7 mouse cellular contexts compared by ENCODE assay signal in genomic region chr11:24049226-24050031, GRCm38 (mm10). TPM values are rescaled to one million over a fixed set of nuclear protein-coding genes. Genes with fewer than 3 reads are reported as not detected.
A peak's percentile ranks its signal among the peaks of the same experiment; 100 is the strongest.
DNase-seq lines count a peak whose midpoint lies in the region; ATAC-seq lines count a peak whose summit lies in the region.

No protein-coding gene starts in this region.

- peak overlapping the region; percentile 58 for H3K4me3 ChIP-seq in limb, embryonic 10.5 days
- peak overlapping the region; percentile 47 for H3K4me3 ChIP-seq in midbrain, embryonic 13.5 days (replicated peaks)

- peak overlapping the region; percentile 94 for H3K27ac ChIP-seq in limb, embryonic 10.5 days
- H3K27ac ChIP-seq in midbrain, embryonic 13.5 days = peak overlapping the region; percentile 61; the same call in 1 of the 2 replicates

- H3K9ac ChIP-seq in midbrain, embryonic 13.5 days (replicated peaks) = peak overlapping the region; percentile 70

- ATAC-seq in midbrain, embryonic 13.5 days = peak; percentile 93

- WGBS in limb, embryonic 10.5 days = 7% methylated on average over 28 of the region's 28 CpGs
- WGBS in midbrain, embryonic 13.5 days = 5% methylated on average over 28 of the region's 28 CpGs

- H3K36me3 ChIP-seq in limb, embryonic 10.5 days = no peaks in the 10 kb centered on the region
- no peaks in the 10 kb centered on the region for H3K36me3 ChIP-seq in midbrain, embryonic 13.5 days

- peaks cover 31% of the 10 kb centered on the region for H3K27me3 ChIP-seq in limb, embryonic 10.5 days (ENCODE audit: low read depth, poor library complexity, severe bottlenecking)
- 0 out of 2 replicates have a peak, but pooled peaks cover 8% of the 10 kb centered on the region for H3K27me3 ChIP-seq in midbrain, embryonic 13.5 days

- peaks cover 18% of the 10 kb centered on the region for H3K4me1 ChIP-seq in limb, embryonic 10.5 days
- H3K4me1 ChIP-seq in midbrain, embryonic 13.5 days (replicated peaks) = peaks cover 13% of the 10 kb centered on the region

- peak overlapping the region; percentile 59 for H3K4me2 ChIP-seq in midbrain, embryonic 13.5 days (replicated peaks)

- peak; percentile 43 for DNase-seq in adrenal gland, adult 8-10 months
- peak; percentile 73 for DNase-seq in embryo, embryonic 11.5 days (ENCODE audit: low read depth, low spot score)
- peak; percentile 63 to 75 for DNase-seq in gastrocnemius, postnatal 4 days (ENCODE audit: low spot score in 2 of 2)
- peak; percentile 29 for DNase-seq in kidney, adult 11 months
- DNase-seq in limb, embryonic 10.5 days (ENCODE audit: low spot score) = peak; percentile 96
- DNase-seq in spleen, adult 12 weeks (ENCODE audit: low spot score) = peak; percentile 68

- no peaks in the 10 kb centered on the region for H3K9me3 ChIP-seq in limb, embryonic 10.5 days (replicated peaks)
- H3K9me3 ChIP-seq in midbrain, embryonic 13.5 days = no peaks in the 10 kb centered on the region

RNA-seq across cellular contexts. Expression of gene A830031A19Rik, which starts 25.4 kb away (rescaled TPM):
- not detected for total RNA-seq in adrenal gland, adult 8-10 months (2022)
- total RNA-seq in gastrocnemius, postnatal 4 days (2021) = not detected
- not detected in 2 replicates for polyA plus RNA-seq in limb, embryonic 10.5 days (2016; fragmentation: Nextera tagmentation; extraction: Ambion mirVana)
- polyA plus RNA-seq in midbrain, embryonic 13.5 days (2015; fragmentation: Nextera tagmentation; extraction: Ambion mirVana) = not detected in 2 replicates

RNA-seq across cellular contexts. Expression of gene Bcl11a, which starts 28.4 kb away (rescaled TPM):
- total RNA-seq in adrenal gland, adult 8-10 months (2022) = 1 to 10 TPM; 4.3 to 8.6 (median 5.7) TPM
- under 1 TPM; 0.67 to 0.83 TPM for total RNA-seq in gastrocnemius, postnatal 4 days (2021)
- 41.4 and 75.0 TPM in 2 replicates for polyA plus RNA-seq in limb, embryonic 10.5 days (2016; fragmentation: Nextera tagmentation; extraction: Ambion mirVana)
- 97.6 and 102 TPM in 2 replicates for polyA plus RNA-seq in midbrain, embryonic 13.5 days (2015; fragmentation: Nextera tagmentation; extraction: Ambion mirVana)

Comparison
In these comparisons a context has a peak if more than half of its experiments do, and no peak if none do; other contexts are left out.
1. Peak in every context shown above with its lines: DNase-seq, ATAC-seq, H3K4me3 ChIP-seq and H3K27ac ChIP-seq.
2. DNase-seq: peak in every context shown above with its lines; median percentile 96 in limb, embryonic 10.5 days; 73 in embryo, embryonic 11.5 days; 69 in gastrocnemius, postnatal 4 days; 68 in spleen, adult 12 weeks; 43 in adrenal gland, adult 8-10 months; 29 in kidney, adult 11 months.